Mouse (Mus musculus): ENCODE data around the gene Gatad2b. TPM values are rescaled to one million over a fixed set of nuclear protein-coding genes. Genes with fewer than 3 reads are reported as not detected.

Gene Gatad2b
- polyA plus RNA-seq, 1 experiment, result 52.6 TPM

- TF ChIP-seq CTCF (IDR thresholded peaks at IDR 0.05; ENCODE audit: borderline replicate concordance, extremely low read depth, insufficient read depth, insufficient read length) (no peak), POLR2A (IDR thresholded peaks at IDR 0.05; ENCODE audit: borderline replicate concordance, extremely low read depth, insufficient read depth, insufficient read length, poor library complexity, severe bottlenecking) (0 out of 2 replicates have a peak, but pooled peaks have one; percentile 14)
- DNase-seq (ENCODE audit: low read depth), result no peak
These were observed 95.9 kb downstream of the Gatad2b start for GRCm38 (mm10) chr3:90388726-90389510.

- TF ChIP-seq CTCF (IDR thresholded peaks at IDR 0.05; ENCODE audit: borderline replicate concordance, extremely low read depth, insufficient read depth, insufficient read length) (no peak), POLR2A (IDR thresholded peaks at IDR 0.05; ENCODE audit: borderline replicate concordance, extremely low read depth, insufficient read depth, insufficient read length, poor library complexity, severe bottlenecking) (0 out of 2 replicates have a peak, but pooled peaks have one; percentile 17)
- DNase-seq (ENCODE audit: low read depth), result peak; percentile 76
These were observed 96.8 kb downstream of the Gatad2b start, which contains the start of gene Slc27a3 for GRCm38 (mm10) chr3:90389511-90390490. TSS of gene Slc27a3 (minus strand) at chr3:90389938.

- no peak for DNase-seq (ENCODE audit: low read depth)
- TF ChIP-seq CTCF (IDR thresholded peaks at IDR 0.05; ENCODE audit: borderline replicate concordance, extremely low read depth, insufficient read depth, insufficient read length) (no peak), POLR2A (IDR thresholded peaks at IDR 0.05; ENCODE audit: borderline replicate concordance, extremely low read depth, insufficient read depth, insufficient read length, poor library complexity, severe bottlenecking) (no peak)
These were observed 98.0 kb downstream of the Gatad2b start for GRCm38 (mm10) chr3:90391004-90391403.

- TF ChIP-seq CTCF (IDR thresholded peaks at IDR 0.05; ENCODE audit: borderline replicate concordance, extremely low read depth, insufficient read depth, insufficient read length) (no peak), POLR2A (IDR thresholded peaks at IDR 0.05; ENCODE audit: borderline replicate concordance, extremely low read depth, insufficient read depth, insufficient read length, poor library complexity, severe bottlenecking) (no peak)
These were observed 99.0 kb downstream of the Gatad2b start for GRCm38 (mm10) chr3:90391941-90392340.

GRCm38 (mm10) chr3:90392661-90393060 lies 99.7 kb downstream of the Gatad2b start:
- no peak for DNase-seq (ENCODE audit: low read depth)
- TF ChIP-seq POLR2A (IDR thresholded peaks at IDR 0.05; ENCODE audit: borderline replicate concordance, extremely low read depth, insufficient read depth, insufficient read length, poor library complexity, severe bottlenecking), result no peak
- no peak for TF ChIP-seq CTCF (IDR thresholded peaks at IDR 0.05; ENCODE audit: borderline replicate concordance, extremely low read depth, insufficient read depth, insufficient read length)

More at GRCm38 (mm10) chr3:90391941-90392340, 99.0 kb downstream of the Gatad2b start:
- DNase-seq (ENCODE audit: low read depth), result no peak

GRCm38 (mm10) chr3:90395629-90396028 lies 102.7 kb downstream of the Gatad2b start:
- TF ChIP-seq POLR2A (IDR thresholded peaks at IDR 0.05; ENCODE audit: borderline replicate concordance, extremely low read depth, insufficient read depth, insufficient read length, poor library complexity, severe bottlenecking), result no peak
- TF ChIP-seq CTCF (IDR thresholded peaks at IDR 0.05; ENCODE audit: borderline replicate concordance, extremely low read depth, insufficient read depth, insufficient read length), result no peak
- no peak for DNase-seq (ENCODE audit: low read depth)

GRCm38 (mm10) chr3:90400993-90401392 lies 108.0 kb downstream of the Gatad2b start:
- TF ChIP-seq POLR2A (IDR thresholded peaks at IDR 0.05; ENCODE audit: borderline replicate concordance, extremely low read depth, insufficient read depth, insufficient read length, poor library complexity, severe bottlenecking) (no peak), CTCF (IDR thresholded peaks at IDR 0.05; ENCODE audit: borderline replicate concordance, extremely low read depth, insufficient read depth, insufficient read length) (no peak)

GRCm38 (mm10) chr3:90404121-90404520 lies 111.1 kb downstream of the Gatad2b start:
- TF ChIP-seq POLR2A (IDR thresholded peaks at IDR 0.05; ENCODE audit: borderline replicate concordance, extremely low read depth, insufficient read depth, insufficient read length, poor library complexity, severe bottlenecking), result no peak
- no peak for TF ChIP-seq CTCF (IDR thresholded peaks at IDR 0.05; ENCODE audit: borderline replicate concordance, extremely low read depth, insufficient read depth, insufficient read length)
- DNase-seq (ENCODE audit: low read depth), result no peak

More at GRCm38 (mm10) chr3:90400993-90401392, 108.0 kb downstream of the Gatad2b start:
- DNase-seq (ENCODE audit: low read depth), result no peak

- no peak for DNase-seq (ENCODE audit: low read depth)
- TF ChIP-seq CTCF (IDR thresholded peaks at IDR 0.05; ENCODE audit: borderline replicate concordance, extremely low read depth, insufficient read depth, insufficient read length), result no peak
- TF ChIP-seq POLR2A (IDR thresholded peaks at IDR 0.05; ENCODE audit: borderline replicate concordance, extremely low read depth, insufficient read depth, insufficient read length, poor library complexity, severe bottlenecking), result no peak
These were observed 111.6 kb downstream of the Gatad2b start for GRCm38 (mm10) chr3:90404609-90405008.

- TF ChIP-seq CTCF (IDR thresholded peaks at IDR 0.05; ENCODE audit: borderline replicate concordance, extremely low read depth, insufficient read depth, insufficient read length) (no peak), POLR2A (IDR thresholded peaks at IDR 0.05; ENCODE audit: borderline replicate concordance, extremely low read depth, insufficient read depth, insufficient read length, poor library complexity, severe bottlenecking) (no peak)
- DNase-seq (ENCODE audit: low read depth), result no peak
These were observed 113.4 kb downstream of the Gatad2b start for GRCm38 (mm10) chr3:90406414-90406813.

- no peak for DNase-seq (ENCODE audit: low read depth)
- TF ChIP-seq CTCF (IDR thresholded peaks at IDR 0.05; ENCODE audit: borderline replicate concordance, extremely low read depth, insufficient read depth, insufficient read length) (no peak), POLR2A (IDR thresholded peaks at IDR 0.05; ENCODE audit: borderline replicate concordance, extremely low read depth, insufficient read depth, insufficient read length, poor library complexity, severe bottlenecking) (no peak)
These were observed 115.7 kb downstream of the Gatad2b start for GRCm38 (mm10) chr3:90408721-90409120.

All from brain, embryonic 14.5 days (tissue).